Mouse (Mus musculus) skeletal muscle tissue, adult 2 months (tissue): ENCODE data around the gene Gzmm.

Experiments used
- DNase-seq: peaks from one replicate; pipeline ENCODE4 v3.0.0-alpha.2; 2012; ENCODE audit warnings: low read depth, low spot score

Gene Gzmm

DNA sequence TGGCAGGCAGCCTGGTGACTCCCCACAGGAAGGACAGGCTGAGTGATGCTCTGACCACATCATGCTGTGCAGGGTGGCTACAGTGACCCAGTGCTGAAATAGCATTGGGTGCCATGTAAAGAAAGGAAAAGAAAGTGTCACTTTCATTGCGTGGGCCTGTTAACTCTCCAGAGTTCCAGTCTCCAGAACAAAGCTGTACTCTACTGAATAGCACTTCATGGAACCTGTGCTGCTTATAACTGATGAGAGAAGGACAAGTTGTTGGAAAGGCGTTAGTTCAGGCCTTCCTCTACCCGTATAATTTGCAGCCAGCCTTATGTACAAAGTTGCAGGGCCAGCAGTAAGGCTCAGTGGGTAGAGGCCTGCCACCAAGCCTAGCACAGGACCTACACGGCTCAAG, at the start of gene Gzmm:
TSS of gene Gzmm (plus strand) at position 301 of the 400 bp plus-strand sequence.
- DNase-seq, result no peak

GRCm38 (mm10) chr10:79645711-79646110, 43.1 kb upstream of the Gzmm start, which contains the start of gene Odf3l2:
Gene Odf3l2 (minus strand): TSS chr10:79645738.
- DNase-seq, result peak; percentile 91

DNA sequence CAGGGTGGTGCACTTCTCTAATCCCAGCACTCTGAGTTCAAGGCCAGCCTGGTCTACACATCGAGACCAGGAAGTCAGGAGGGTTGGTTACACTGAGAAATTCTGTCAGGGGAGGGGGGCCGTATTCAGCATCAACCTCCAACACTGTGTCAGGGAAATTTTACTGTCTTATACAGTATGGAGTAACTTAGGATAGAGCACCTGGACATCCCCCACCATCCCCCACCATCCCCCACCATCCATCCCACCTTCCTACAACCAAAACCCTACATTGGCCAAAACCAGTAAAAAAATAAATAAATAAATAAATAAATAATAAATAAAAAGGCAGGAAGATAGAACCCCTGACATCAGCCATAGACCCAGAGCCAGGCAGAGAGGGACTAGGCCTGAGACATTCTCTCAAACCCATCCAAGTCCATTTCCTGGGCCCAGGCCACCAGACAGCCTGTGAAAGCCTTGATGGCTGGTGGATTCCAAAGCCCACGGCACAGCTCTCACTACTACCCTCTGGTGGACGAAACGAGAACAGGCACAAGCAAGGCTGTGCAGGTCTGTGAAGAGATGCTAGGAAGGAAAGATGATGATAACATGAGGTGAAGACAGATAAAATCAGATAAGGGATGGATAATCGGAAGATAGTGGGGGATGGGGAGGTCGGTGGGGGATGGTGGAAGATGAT, 39.6 kb upstream of the Gzmm start:
- peak; percentile 73 for DNase-seq

DNA sequence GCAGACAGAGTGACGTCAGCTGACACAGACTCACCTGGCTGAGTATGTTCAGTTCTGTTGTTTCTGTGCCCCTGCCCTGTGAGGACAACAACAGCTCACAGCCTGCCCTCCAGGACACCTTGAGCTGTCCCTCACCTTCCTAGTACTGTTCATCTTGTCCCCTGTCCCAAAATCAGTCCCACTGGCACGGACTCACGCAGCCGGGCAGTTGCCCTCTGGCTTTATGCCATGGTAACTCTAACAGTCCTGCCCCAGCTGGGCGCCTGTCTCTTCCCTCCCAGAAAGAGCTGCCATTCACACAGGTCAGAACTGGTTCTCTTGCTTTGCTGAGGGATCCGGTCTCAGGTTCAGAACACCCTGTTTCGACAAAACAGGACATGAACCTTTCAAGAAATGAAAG, 36.0 kb upstream of the Gzmm start:
- DNase-seq, result peak; percentile 70

- no peak for DNase-seq
These were observed 33.8 kb upstream of the Gzmm start for GRCm38 (mm10) chr10:79654946-79655395.

DNA sequence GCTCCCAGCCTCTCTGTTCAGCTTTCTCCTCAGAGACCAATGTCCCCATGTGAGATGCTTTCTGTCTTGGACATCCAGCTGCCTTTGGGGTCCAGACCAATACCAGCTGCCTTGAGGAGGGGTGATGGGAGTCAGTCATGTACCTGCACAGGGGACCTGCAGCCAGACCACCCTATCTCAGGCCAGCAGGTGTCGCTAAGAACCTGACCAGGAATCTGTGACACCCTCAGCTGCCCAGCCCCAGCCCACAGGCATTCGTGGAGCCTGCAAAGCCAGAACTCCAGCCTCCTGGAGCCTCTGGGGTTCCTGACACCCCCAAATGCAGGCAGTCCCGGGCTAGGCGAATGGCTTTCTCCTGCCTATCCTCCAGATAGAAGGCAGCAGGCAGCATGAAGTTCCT, 30.0 kb upstream of the Gzmm start:
- no peak for DNase-seq

- no peak for DNase-seq
These were observed 28.5 kb upstream of the Gzmm start for GRCm38 (mm10) chr10:79660298-79660697.

DNA sequence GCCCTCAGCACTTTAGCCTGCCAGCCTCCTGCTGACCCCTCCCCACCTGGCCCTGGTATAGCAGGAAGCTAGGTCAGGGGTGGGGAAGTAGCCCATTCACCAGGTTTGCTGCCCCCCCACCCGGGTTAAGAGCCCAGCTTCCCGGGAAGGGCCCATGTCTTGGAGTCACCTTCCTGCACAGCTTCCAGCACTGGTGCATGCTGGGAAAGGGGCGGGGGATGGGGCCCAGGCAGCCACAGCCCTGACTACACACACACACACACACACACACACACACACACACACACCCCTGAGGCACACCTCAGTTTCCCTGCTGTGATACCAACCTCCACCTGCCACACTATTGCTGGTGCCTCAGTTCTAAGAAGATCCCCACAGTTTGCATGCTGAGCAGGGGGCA, 27.0 kb upstream of the Gzmm start:
- DNase-seq, result no peak

DNA sequence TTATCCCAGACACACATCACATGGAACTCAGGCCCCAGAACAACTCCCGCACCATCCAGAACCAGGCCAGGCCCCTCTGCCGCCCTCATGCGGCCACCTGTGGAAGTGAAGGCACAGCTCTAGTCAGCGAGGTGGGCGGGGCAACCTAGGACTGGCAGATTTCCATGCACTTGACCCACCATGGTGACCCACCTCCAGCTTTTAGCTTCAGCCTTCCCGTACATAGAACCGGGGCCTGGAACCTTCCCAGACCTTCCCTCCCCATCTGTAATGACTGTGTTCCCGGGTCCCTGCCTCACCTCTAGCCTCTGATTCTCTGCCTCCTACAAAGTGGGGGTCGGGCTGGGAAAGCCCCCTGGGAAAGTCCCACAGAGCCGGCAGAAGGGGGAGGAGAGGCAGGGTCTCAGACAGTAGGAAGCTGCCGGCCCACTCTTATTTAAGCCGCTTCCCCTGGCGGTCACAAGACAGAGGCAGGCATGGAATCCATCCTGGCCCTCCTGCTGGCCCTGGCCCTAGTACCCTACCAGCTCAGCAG, 24.6 kb upstream of the Gzmm start, which contains the start of gene Madcam1:
TSS of gene Madcam1 (plus strand) at position 429 of the 535 bp plus-strand sequence.
- no peak for DNase-seq

DNA sequence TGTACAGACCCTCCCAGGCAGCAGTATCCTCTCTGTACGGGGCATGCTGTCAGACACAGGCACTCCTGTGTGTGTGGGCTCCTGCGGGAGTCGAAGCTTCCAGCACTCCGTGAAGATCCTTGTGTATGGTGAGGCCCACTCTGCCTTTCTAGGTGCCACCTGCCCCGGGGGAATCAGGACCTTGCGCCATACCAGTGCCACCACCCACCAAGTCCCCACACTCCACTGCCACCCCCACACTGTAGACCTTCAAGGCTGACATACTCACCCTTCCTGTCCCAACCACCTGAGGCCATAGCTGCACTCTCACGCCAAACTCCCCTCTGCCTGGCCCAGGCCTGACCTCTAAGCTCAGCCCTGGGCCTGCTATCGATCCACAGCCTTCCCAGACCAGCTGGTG, 23.8 kb upstream of the Gzmm start:
- DNase-seq, result no peak

DNA sequence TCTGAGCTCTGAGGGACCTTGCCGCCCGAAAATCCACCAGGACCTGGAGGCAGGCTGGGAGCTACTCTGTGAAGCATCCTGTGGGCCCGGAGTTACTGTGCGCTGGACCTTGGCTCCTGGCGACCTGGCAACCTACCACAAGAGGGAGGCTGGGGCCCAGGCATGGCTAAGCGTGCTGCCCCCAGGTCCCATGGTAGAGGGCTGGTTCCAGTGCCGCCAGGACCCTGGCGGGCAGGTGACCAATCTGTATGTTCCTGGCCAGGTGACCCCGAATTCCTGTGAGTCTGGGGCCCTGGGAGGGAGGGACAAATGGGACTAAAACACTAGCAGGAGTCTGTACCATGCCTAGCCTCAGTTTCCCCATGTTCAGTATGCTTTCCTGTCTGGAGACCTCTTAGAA, 22.3 kb upstream of the Gzmm start:
- DNase-seq, result no peak

DNA sequence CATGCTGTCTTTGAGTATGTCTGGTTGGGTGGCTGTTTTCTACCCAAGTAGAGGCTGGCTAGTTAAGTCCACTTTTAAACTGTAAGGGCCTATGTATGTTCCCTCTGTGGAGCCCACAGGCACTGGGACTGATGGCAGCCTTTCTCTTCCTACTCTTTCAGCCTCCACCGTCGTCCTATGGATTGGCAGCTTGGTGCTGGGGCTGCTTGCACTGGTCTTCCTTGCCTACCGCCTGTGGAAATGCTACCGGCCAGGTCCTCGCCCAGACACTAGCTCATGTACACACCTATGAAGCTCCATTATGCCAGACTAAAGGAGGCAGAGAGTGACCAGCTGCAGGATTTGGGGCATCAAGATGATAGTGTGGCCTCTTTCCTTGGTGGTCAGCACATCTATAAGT, 20.7 kb upstream of the Gzmm start:
- DNase-seq, result no peak

DNA sequence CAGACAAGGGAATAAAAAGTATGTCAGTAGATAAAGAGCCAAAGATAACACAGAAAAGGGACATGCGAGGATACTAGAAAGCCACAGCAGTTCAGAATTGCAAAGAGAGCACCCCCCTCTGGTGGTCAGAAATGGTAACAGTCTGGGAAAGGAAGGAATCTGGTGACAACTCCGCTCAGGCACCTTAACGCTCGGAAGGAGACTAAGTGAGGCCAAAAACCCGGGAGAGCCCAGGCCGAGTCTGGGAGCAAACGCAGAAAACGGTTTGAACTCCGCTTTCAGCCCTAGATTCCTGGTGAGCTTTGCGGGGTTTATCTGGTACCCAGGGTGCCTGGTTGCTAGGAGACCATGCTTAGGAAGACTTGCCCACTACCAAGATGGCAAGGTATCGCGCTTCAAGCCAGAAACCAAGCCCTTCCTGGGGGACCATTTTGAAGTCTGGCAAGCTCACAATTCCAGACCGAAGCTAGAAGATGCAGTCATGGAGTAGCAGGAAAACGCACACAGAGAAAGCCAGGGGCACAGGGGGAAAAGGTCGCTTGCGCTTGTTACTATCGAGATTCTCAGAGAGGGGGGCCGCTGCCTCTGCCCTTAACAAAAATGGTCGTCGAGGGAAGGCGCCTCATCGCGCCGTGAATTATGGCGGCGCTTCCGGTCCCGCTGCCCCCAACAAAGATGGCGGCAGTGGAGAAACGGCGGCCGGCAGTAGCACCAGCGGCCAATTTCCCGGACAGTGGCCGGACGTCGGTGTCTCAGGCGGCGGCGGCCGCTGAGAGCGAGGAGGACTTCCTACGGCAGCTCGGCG, 19.8 kb upstream of the Gzmm start, which contains the start of gene Tpgs1:
TSS of gene Tpgs1 (plus strand) at position 599 of the 805 bp plus-strand sequence.
- peak; percentile 87 for DNase-seq

DNA sequence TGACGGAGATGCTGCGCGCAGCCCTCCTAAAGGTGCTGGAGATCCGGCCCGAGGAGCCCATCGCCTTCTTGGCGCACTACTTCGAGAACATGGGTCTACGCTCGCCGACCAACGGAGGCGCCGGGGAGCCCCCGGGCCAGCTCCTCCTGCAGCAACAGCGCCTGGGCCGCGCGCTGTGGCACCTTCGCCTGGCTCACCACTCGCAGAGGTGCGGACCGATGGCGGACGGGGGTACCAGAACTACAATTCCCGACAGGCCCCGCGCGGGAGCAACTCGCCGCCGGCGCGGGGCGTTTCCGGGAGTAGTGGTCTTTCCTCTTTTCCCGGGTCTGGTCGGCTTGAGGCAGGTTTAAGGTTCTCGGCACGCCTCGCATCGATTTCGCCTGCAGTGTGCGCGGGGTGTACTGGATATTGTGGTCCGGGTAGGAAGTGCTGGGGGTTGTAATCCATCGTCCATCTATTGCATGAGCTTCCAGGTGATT, 19.2 kb upstream of the Gzmm start:
- no peak for DNase-seq

- DNase-seq, result no peak
These were observed 18.5 kb upstream of the Gzmm start for GRCm38 (mm10) chr10:79670071-79670888.

GRCm38 (mm10) chr10:79671396-79672087, 17.3 kb upstream of the Gzmm start:
- DNase-seq, result no peak

DNA sequence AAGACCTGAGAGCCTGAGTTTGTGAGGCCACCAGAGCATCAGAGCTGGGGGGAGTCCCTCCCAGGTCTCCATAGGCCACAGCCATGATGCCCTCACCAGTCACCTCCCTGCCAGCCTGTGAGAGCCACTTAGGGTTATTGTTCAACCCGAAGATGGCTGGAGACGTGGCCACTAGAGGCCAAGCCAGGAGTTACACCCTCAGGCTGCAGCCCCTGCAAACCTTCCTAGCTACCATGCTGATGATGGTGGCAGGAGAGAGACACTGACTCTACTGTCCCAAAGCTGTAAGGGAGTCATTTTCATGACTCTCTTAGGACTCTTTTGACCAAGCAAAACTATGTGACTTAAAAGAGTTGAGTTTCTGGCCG, 16.7 kb upstream of the Gzmm start:
- no peak for DNase-seq

GRCm38 (mm10) chr10:79673054-79673453, 15.8 kb upstream of the Gzmm start:
- no peak for DNase-seq

DNA sequence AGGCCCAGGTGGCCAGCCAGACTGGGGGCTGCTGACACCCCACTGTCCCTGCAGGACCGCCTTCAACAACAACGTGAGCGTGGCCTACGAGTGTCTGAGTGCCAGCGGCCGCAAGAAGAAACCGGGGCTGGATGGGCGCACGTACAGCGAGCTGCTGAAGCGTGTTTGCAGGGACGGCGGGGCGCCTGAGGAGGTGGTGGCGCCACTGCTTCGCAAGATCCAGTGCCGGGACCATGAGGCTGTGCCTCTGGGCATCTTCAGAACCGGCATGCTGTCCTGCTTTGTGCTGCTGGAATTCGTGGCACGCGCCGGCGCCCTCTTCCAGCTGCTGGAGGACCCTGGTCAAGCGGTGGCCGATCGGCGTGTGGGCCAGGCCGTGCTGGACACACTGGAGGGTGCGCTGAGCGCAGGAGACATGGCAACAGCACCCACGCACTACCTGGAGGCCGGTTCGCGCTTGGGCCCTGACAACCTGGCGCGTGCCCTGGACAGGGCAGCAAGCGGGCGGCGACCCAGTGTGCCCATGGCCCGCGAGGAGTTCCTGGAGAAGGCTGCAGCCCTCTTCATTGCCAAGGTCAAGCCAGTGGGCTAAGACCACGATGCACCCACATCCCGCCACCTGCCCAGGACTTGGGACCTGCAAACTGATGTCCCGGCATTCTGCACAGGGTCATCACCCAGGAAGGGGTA, 13.3 kb upstream of the Gzmm start:
- no peak for DNase-seq
